ENCODE assay signal across 9 mouse cellular contexts in the genomic region with DNA sequence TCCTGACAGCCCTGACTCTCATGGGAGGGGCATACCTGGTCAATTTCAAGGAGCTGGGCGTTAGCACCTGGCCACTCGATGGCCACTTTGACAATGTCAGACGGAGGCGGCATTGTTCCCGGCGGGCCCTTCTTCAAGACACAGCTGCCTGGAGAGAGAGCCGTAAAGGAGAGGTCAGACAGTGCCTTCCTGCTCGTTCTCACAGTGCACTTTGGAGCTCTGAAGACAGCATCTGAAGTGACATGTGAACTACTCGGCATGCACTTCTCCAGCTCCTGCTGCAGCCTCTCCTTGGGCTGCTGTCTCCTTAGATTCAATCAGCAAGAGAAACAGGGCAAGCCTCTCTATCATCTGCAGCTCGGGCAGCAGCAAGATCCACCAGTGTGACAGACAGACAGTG. TPM values are rescaled to one million over a fixed set of nuclear protein-coding genes. Genes with fewer than 3 reads are reported as not detected.
DNase-seq lines count a peak whose midpoint lies in the region; ATAC-seq lines count a peak whose summit lies in the region.
"Had no signal": no experiment of that assay in that cellular context is flagged by ENCODE, and none has a peak within 500 bp of the region (broad histone marks: within the 10 kb centered on the region; RNA-seq: fewer than 3 reads in every experiment).

No protein-coding gene starts in this region.

- H3K9me3 ChIP-seq in kidney, embryonic 16.5 days (ENCODE audit: low read length): no peaks in the 10 kb centered on the region
- no peaks in the 10 kb centered on the region for H3K9me3 ChIP-seq in embryonic facial prominence, embryonic 14.5 days (ENCODE audit: control insufficient read depth, low read length)
- H3K9me3 ChIP-seq in hindbrain, embryonic 16.5 days (ENCODE audit: control insufficient read depth, low read length): no peaks in the 10 kb centered on the region
- no peaks in the 10 kb centered on the region for H3K9me3 ChIP-seq in neural tube, embryonic 11.5 days (ENCODE audit: control insufficient read depth, low read length)
- H3K9me3 ChIP-seq: limb, embryonic 13.5 days had no signal

- ATAC-seq in kidney, embryonic 16.5 days (ENCODE audit: low FRiP score, low TSS enrichment): no peak
- ATAC-seq in embryonic facial prominence, embryonic 14.5 days (ENCODE audit: low read depth): no peak
- no peak for ATAC-seq in hindbrain, embryonic 16.5 days
- ATAC-seq in neural tube, embryonic 11.5 days (ENCODE audit: insufficient read depth, low FRiP score, low TSS enrichment): no peak

- H3K27ac ChIP-seq in kidney, embryonic 16.5 days (ENCODE audit: low read length): peak overlapping the region; percentile 76
- peak overlapping the region; percentile 39; the same call in 1 of the 2 replicates for H3K27ac ChIP-seq in embryonic facial prominence, embryonic 14.5 days (replicated peaks; ENCODE audit: low read depth, low read length)
- peak overlapping the region; percentile 85 for H3K27ac ChIP-seq in hindbrain, embryonic 16.5 days (ENCODE audit: low read depth, low read length)
- peak overlapping the region; percentile 93 for H3K27ac ChIP-seq in neural tube, embryonic 11.5 days (ENCODE audit: low read depth, low read length)
- H3K27ac ChIP-seq: limb, embryonic 13.5 days had no signal

- H3K27me3 ChIP-seq in kidney, embryonic 16.5 days (ENCODE audit: insufficient read depth, low read length): no peaks in the 10 kb centered on the region
- H3K27me3 ChIP-seq in embryonic facial prominence, embryonic 14.5 days (replicated peaks; ENCODE audit: control insufficient read depth, insufficient read depth, low read length): no peaks in the 10 kb centered on the region
- no peaks in the 10 kb centered on the region for H3K27me3 ChIP-seq in hindbrain, embryonic 16.5 days (replicated peaks; ENCODE audit: control insufficient read depth, insufficient read depth, low read length)
- H3K27me3 ChIP-seq in neural tube, embryonic 11.5 days (ENCODE audit: control insufficient read depth, insufficient read depth, low read length): no peaks in the 10 kb centered on the region
- H3K27me3 ChIP-seq: limb, embryonic 13.5 days had no signal

- DNase-seq in kidney, postnatal 4 days: no peak
- DNase-seq in embryonic facial prominence, embryonic 14.5 days (ENCODE audit: low spot score): no peak
- peak; percentile 28 for DNase-seq in neural tube, embryonic 11.5 days (ENCODE audit: low spot score)
- DNase-seq in thymus, postnatal 36 days: no peak
- no peak for DNase-seq in right cerebral cortex, postnatal 14 days
- DNase-seq in spleen, adult 12 weeks (ENCODE audit: low spot score): no peak

- no peak overlapping the region for H3K4me3 ChIP-seq in kidney, embryonic 16.5 days (ENCODE audit: low read length)
- H3K4me3 ChIP-seq in embryonic facial prominence, embryonic 14.5 days (ENCODE audit: low read depth, low read length): no peak overlapping the region
- H3K4me3 ChIP-seq in hindbrain, embryonic 16.5 days (ENCODE audit: low read length): no peak overlapping the region
- H3K4me3 ChIP-seq in neural tube, embryonic 11.5 days (ENCODE audit: low read depth, low read length): no peak overlapping the region
- H3K4me3 ChIP-seq: limb, embryonic 13.5 days had no signal

- 48% methylated on average over 10 of the region's 10 CpGs for WGBS in kidney, embryonic 16.5 days
- 69% methylated on average over 8 of the region's 10 CpGs for WGBS in embryonic facial prominence, embryonic 14.5 days
- WGBS in hindbrain, embryonic 16.5 days: 24% methylated on average over 10 of the region's 10 CpGs
- 46% methylated on average over 10 of the region's 10 CpGs for WGBS in neural tube, embryonic 11.5 days

- peak overlapping the region; percentile 48; the same call in 1 of the 2 replicates for H3K9ac ChIP-seq in kidney, embryonic 16.5 days (replicated peaks; ENCODE audit: low read length)
- H3K9ac ChIP-seq in embryonic facial prominence, embryonic 14.5 days (ENCODE audit: low read depth, low read length): no peak overlapping the region
- H3K9ac ChIP-seq in hindbrain, embryonic 16.5 days (ENCODE audit: low read depth, low read length): peak overlapping the region; percentile 50
- H3K9ac ChIP-seq in neural tube, embryonic 11.5 days (ENCODE audit: low read length): peak overlapping the region; percentile 53
- H3K9ac ChIP-seq: limb, embryonic 13.5 days had no signal

- peaks cover 72% of the 10 kb centered on the region for H3K4me1 ChIP-seq in kidney, embryonic 16.5 days (ENCODE audit: insufficient read depth, low read length)
- H3K4me1 ChIP-seq in embryonic facial prominence, embryonic 14.5 days (ENCODE audit: control insufficient read depth, insufficient read depth, low read length): peaks cover 27% of the 10 kb centered on the region
- H3K4me1 ChIP-seq in hindbrain, embryonic 16.5 days (ENCODE audit: control insufficient read depth, insufficient read depth, low read depth, low read length): peaks cover 49% of the 10 kb centered on the region
- H3K4me1 ChIP-seq in neural tube, embryonic 11.5 days (ENCODE audit: control insufficient read depth, insufficient read depth, low read length): peaks cover 32% of the 10 kb centered on the region

- H3K4me2 ChIP-seq in kidney, embryonic 16.5 days (replicated peaks; ENCODE audit: low read depth, low read length): no peak overlapping the region
- no peak overlapping the region for H3K4me2 ChIP-seq in embryonic facial prominence, embryonic 14.5 days (ENCODE audit: low read depth, low read length)
- peak overlapping the region; percentile 30; the same call in 1 of the 2 replicates for H3K4me2 ChIP-seq in hindbrain, embryonic 16.5 days (ENCODE audit: low read length)
- H3K4me2 ChIP-seq in neural tube, embryonic 11.5 days (ENCODE audit: low read depth): peak overlapping the region; percentile 3
- H3K4me2 ChIP-seq: limb, embryonic 13.5 days had no signal

- H3K36me3 ChIP-seq in kidney, embryonic 16.5 days (ENCODE audit: insufficient read depth, low read length): peaks cover 28% of the 10 kb centered on the region
- peaks cover 50% of the 10 kb centered on the region for H3K36me3 ChIP-seq in embryonic facial prominence, embryonic 14.5 days (ENCODE audit: control insufficient read depth, insufficient read depth, low read length)
- H3K36me3 ChIP-seq in hindbrain, embryonic 16.5 days (ENCODE audit: control insufficient read depth, insufficient read depth, low read length): peaks cover 26% of the 10 kb centered on the region
- H3K36me3 ChIP-seq in neural tube, embryonic 11.5 days (ENCODE audit: control insufficient read depth, insufficient read depth, low read length): no peaks in the 10 kb centered on the region; the same call in 1 of the 2 replicates

RNA-seq across cellular contexts. Expression of gene Elmo2, which starts 10.1 kb away (rescaled TPM):
- polyA plus RNA-seq in kidney, embryonic 16.5 days (2015; fragmentation: Nextera tagmentation; extraction: Ambion mirVana): 88.4 and 93.7 TPM in 2 replicates
- polyA plus RNA-seq in embryonic facial prominence, embryonic 14.5 days (2014; fragmentation: Nextera tagmentation; extraction: Ambion mirVana): 70.6 and 77.3 TPM in 2 replicates
- 96.2 and 115 TPM in 2 replicates for polyA plus RNA-seq in hindbrain, embryonic 16.5 days (2015; fragmentation: Nextera tagmentation; extraction: Ambion mirVana)
- 89.0 and 97.7 TPM in 2 replicates for polyA plus RNA-seq in neural tube, embryonic 11.5 days (2014; fragmentation: Nextera tagmentation; extraction: Ambion mirVana)

RNA-seq across cellular contexts. Expression of gene Slc35c2, which starts 28.5 kb away (rescaled TPM):
- polyA plus RNA-seq in kidney, embryonic 16.5 days (2015; fragmentation: Nextera tagmentation; extraction: Ambion mirVana): 62.4 and 62.8 TPM in 2 replicates
- 45.6 and 52.1 TPM in 2 replicates for polyA plus RNA-seq in embryonic facial prominence, embryonic 14.5 days (2014; fragmentation: Nextera tagmentation; extraction: Ambion mirVana)
- 73.4 and 79.6 TPM in 2 replicates for polyA plus RNA-seq in hindbrain, embryonic 16.5 days (2015; fragmentation: Nextera tagmentation; extraction: Ambion mirVana)
- polyA plus RNA-seq in neural tube, embryonic 11.5 days (2014; fragmentation: Nextera tagmentation; extraction: Ambion mirVana): 47.3 and 48.2 TPM in 2 replicates

RNA-seq across cellular contexts. Expression of gene Zfp663, which starts 52.3 kb away (rescaled TPM):
- 1.1 and 1.3 TPM in 2 replicates for polyA plus RNA-seq in kidney, embryonic 16.5 days (2015; fragmentation: Nextera tagmentation; extraction: Ambion mirVana)
- 0.55 and 0.64 TPM in 2 replicates for polyA plus RNA-seq in embryonic facial prominence, embryonic 14.5 days (2014; fragmentation: Nextera tagmentation; extraction: Ambion mirVana)
- 4.5 and 5.5 TPM in 2 replicates for polyA plus RNA-seq in hindbrain, embryonic 16.5 days (2015; fragmentation: Nextera tagmentation; extraction: Ambion mirVana)
- polyA plus RNA-seq in neural tube, embryonic 11.5 days (2014; fragmentation: Nextera tagmentation; extraction: Ambion mirVana): 5.1 and 6.1 TPM in 2 replicates

Comparison
In these comparisons a context has a peak if more than half of its experiments do, and no peak if none do; other contexts are left out.
1. H3K27ac ChIP-seq: peak in every context shown above with its lines; median percentile 93 in neural tube, embryonic 11.5 days; 85 in hindbrain, embryonic 16.5 days; 76 in kidney, embryonic 16.5 days; 39 in embryonic facial prominence, embryonic 14.5 days.
2. H3K4me2 ChIP-seq: peak in hindbrain, embryonic 16.5 days (single experiment) and neural tube, embryonic 11.5 days (single experiment); none in kidney, embryonic 16.5 days (single experiment) and embryonic facial prominence, embryonic 14.5 days (single experiment).